Mouse (Mus musculus) bone marrow, adult 2 months (tissue): ENCODE data around the gene Fgf22.

Experiments used
- CTCF ChIP-seq: fragments of 200-500 bp; IDR thresholded peaks from 2 replicates; pipeline ENCODE4 v1.5.1; 2011; ENCODE audit warnings: low read length, control low read depth; ENCODE audit not compliant: control insufficient read depth, insufficient read depth
- POLR2A ChIP-seq: fragments of 200-500 bp; IDR thresholded peaks from 2 replicates; pipeline ENCODE4 v1.6.1; 2011; ENCODE audit warnings: low read depth, mild to moderate bottlenecking, control low read depth, low read length, borderline replicate concordance; ENCODE audit not compliant: control insufficient read depth

DNA sequence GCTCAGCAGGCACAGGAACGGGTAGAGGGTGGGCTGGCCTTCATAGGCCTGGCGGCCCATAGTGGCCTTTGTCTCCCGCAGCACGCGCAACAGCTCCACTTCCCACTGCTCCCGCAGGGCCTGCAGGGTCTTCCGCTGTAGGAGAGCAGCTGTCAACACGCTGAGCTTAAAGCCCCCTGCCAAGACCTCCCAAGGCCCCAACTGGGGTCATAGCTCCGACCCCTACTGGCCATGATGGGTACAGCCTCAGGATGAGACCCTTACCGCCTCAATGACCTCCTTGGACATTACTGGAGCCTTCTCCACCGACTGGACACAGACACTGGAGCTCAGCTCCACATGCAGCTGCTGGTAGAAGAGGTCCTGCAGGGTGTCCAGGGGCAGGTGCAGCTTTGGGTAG lies 14.0 kb upstream of the Fgf22 start:
- TF ChIP-seq CTCF (no peak), POLR2A (no peak)
